Mouse (Mus musculus) intestine, postnatal 0 days (tissue): ENCODE measurements around the gene Shank2. TPM values are rescaled to one million over a fixed set of nuclear protein-coding genes. Genes with fewer than 3 reads are reported as not detected.
A peak's percentile ranks its signal among the peaks of the same experiment; 100 is the strongest.

Source experiments
- ATAC-seq: fragments of 200-750 bp; cut with Nextera tagmentation; 2 replicates; pipeline ENCODE4 v1.8.0; 2017; ENCODE audit warnings: mild to moderate bottlenecking, moderate TSS enrichment, moderate library complexity
- H3K27ac ChIP-seq: fragments of 300-500 bp; sonication (generic); 2 replicates; pipeline ENCODE4 v1.5.1; 2014; ENCODE audit warnings: mild to moderate bottlenecking, low read depth, low read length, moderate library complexity
- H3K27me3 ChIP-seq: fragments of 300-500 bp; sonication (generic); replicated peaks from 2 replicates; pipeline ENCODE4 v1.6.1; 2014; ENCODE audit warnings: low read length, mixed read lengths; ENCODE audit not compliant: control insufficient read depth, insufficient read depth
- H3K36me3 ChIP-seq: fragments of 300-500 bp; sonication (generic); 2 replicates; pipeline ENCODE4 v1.6.1; 2014; ENCODE audit warnings: mild to moderate bottlenecking, moderate library complexity; ENCODE audit not compliant: control insufficient read depth, insufficient read depth
- H3K4me1 ChIP-seq: fragments of 300-500 bp; sonication (generic); replicated peaks from 2 replicates; pipeline ENCODE4 v1.6.1; 2014; ENCODE audit warnings: antibody characterized with exemption, low read length, mixed read lengths; ENCODE audit not compliant: control insufficient read depth, insufficient read depth
- H3K4me2 ChIP-seq: fragments of 300-500 bp; sonication (generic); replicated peaks from 2 replicates; pipeline ENCODE4 v1.6.1; 2014; ENCODE audit warnings: low read depth, mild to moderate bottlenecking, moderate library complexity
- H3K4me3 ChIP-seq: fragments of 300-500 bp; sonication (generic); 2 replicates; pipeline ENCODE4 v1.5.1; 2014; ENCODE audit warnings: low read depth, low read length
- H3K9ac ChIP-seq: fragments of 300-500 bp; sonication (generic); 2 replicates; pipeline ENCODE4 v1.6.1; 2014; ENCODE audit warnings: mild to moderate bottlenecking, low read depth, low read length
- H3K9me3 ChIP-seq: fragments of 300-500 bp; sonication (generic); 2 replicates; pipeline ENCODE4 v1.6.1; 2016; ENCODE audit warnings: mixed run types; ENCODE audit not compliant: control insufficient read depth
- CTCF ChIP-seq: sonication (generic); IDR thresholded peaks from 2 replicates; pipeline ENCODE4 v1.5.1; 2016; ENCODE audit warnings: low read depth, mild to moderate bottlenecking, control low read depth, antibody characterized with exemption, moderate library complexity
- WGBS: fragments of 180-500 bp; shearing (Covaris S2); extraction: QIAGEN DNeasy Blood & Tissue Kit; methylation state at CpG from one replicate; pipeline ENCODE4 v1.1.7; 2014; 5-methylcytosine and 5-hydroxymethylcytosine counted together
- polyA plus RNA-seq: library from polyadenylated mRNA; unstranded; fragments of >200 nt; fragmentation: Nextera tagmentation; extraction: Ambion mirVana; gene quantifications from 2 replicates; pipeline ENCODE4 v1.2.1, GENCODE M21; 2015

Shank2 gene
- polyA plus RNA-seq, 1 experiment from 2014 or later = 0.74 TPM

- peak; percentile 12; the same call in 1 of the 2 replicates for ATAC-seq
- no peak overlapping the region for H3K9ac ChIP-seq
These were observed 424.9 kb downstream of the Shank2 start for GRCm38 (mm10) chr7:144426594-144426993.

GRCm38 (mm10) chr7:144427460-144427859 is 425.7 kb downstream of the Shank2 start:
- Histone ChIP-seq H3K9ac (no peak overlapping the region), H3K4me1 (no peaks in the 10 kb centered on the region), H3K9me3 (no peaks in the 10 kb centered on the region), H3K27ac (no peak overlapping the region), H3K4me3 (no peak overlapping the region), H3K4me2 (no peak overlapping the region), H3K36me3 (no peaks in the 10 kb centered on the region), H3K27me3 (no peaks in the 10 kb centered on the region)
- ATAC-seq = no peak
- WGBS = 92% methylated on average over 3 of the region's 3 CpGs
- peak; percentile 64 for TF ChIP-seq CTCF

More at GRCm38 (mm10) chr7:144426594-144426993, 424.9 kb downstream of the Shank2 start:
- Histone ChIP-seq H3K4me1 (no peaks in the 10 kb centered on the region), H3K4me2 (no peak overlapping the region), H3K4me3 (no peak overlapping the region), H3K36me3 (no peaks in the 10 kb centered on the region), H3K27me3 (no peaks in the 10 kb centered on the region), H3K27ac (no peak overlapping the region), H3K9me3 (no peaks in the 10 kb centered on the region)
- no peak for TF ChIP-seq CTCF
- 78% methylated on average over 3 of the region's 3 CpGs for WGBS

GRCm38 (mm10) chr7:144432920-144433319 is 431.2 kb downstream of the Shank2 start:
- Histone ChIP-seq H3K27ac (no peak overlapping the region), H3K9ac (no peak overlapping the region), H3K4me3 (no peak overlapping the region), H3K36me3 (peaks cover 22% of the 10 kb centered on the region), H3K27me3 (no peaks in the 10 kb centered on the region), H3K4me2 (no peak overlapping the region), H3K4me1 (no peaks in the 10 kb centered on the region), H3K9me3 (no peaks in the 10 kb centered on the region)
- no peak for TF ChIP-seq CTCF
- WGBS = 49% methylated on average over 2 of the region's 2 CpGs
- no peak for ATAC-seq

GRCm38 (mm10) chr7:144438811-144439210 is 437.1 kb downstream of the Shank2 start:
- WGBS = 92% methylated on average over 7 of the region's 7 CpGs
- no peak overlapping the region for H3K4me2 ChIP-seq
- peaks cover 78% of the 10 kb centered on the region for H3K36me3 ChIP-seq
- no peak overlapping the region for H3K4me3 ChIP-seq
- no peaks in the 10 kb centered on the region for H3K9me3 ChIP-seq
- ATAC-seq = no peak
- TF ChIP-seq CTCF = no peak
- no peak overlapping the region for H3K9ac ChIP-seq
- no peaks in the 10 kb centered on the region for H3K27me3 ChIP-seq
- H3K4me1 ChIP-seq = no peaks in the 10 kb centered on the region
- H3K27ac ChIP-seq = no peak overlapping the region

- no peak for ATAC-seq
- H3K9me3 ChIP-seq = no peaks in the 10 kb centered on the region
These were observed 439.7 kb downstream of the Shank2 start for GRCm38 (mm10) chr7:144441466-144441865.

GRCm38 (mm10) chr7:144441976-144442375 is 440.2 kb downstream of the Shank2 start:
- H3K9ac ChIP-seq = no peak overlapping the region
- no peak overlapping the region for H3K27ac ChIP-seq
- no peaks in the 10 kb centered on the region for H3K9me3 ChIP-seq
- no peaks in the 10 kb centered on the region for H3K4me1 ChIP-seq
- no peak for ATAC-seq
- peaks cover 91% of the 10 kb centered on the region for H3K36me3 ChIP-seq
- H3K27me3 ChIP-seq = no peaks in the 10 kb centered on the region
- TF ChIP-seq CTCF = no peak
- 92% methylated on average over 4 of the region's 4 CpGs for WGBS
- no peak overlapping the region for H3K4me3 ChIP-seq
- H3K4me2 ChIP-seq = no peak overlapping the region

More at GRCm38 (mm10) chr7:144441466-144441865, 439.7 kb downstream of the Shank2 start:
- H3K4me3 ChIP-seq = no peak overlapping the region
- H3K4me1 ChIP-seq = no peaks in the 10 kb centered on the region
- no peak overlapping the region for H3K4me2 ChIP-seq
- H3K27ac ChIP-seq = no peak overlapping the region
- WGBS = 91% methylated on average over 11 of the region's 11 CpGs
- no peak for TF ChIP-seq CTCF
- peaks cover 95% of the 10 kb centered on the region for H3K36me3 ChIP-seq
- no peak overlapping the region for H3K9ac ChIP-seq
- H3K27me3 ChIP-seq = no peaks in the 10 kb centered on the region

GRCm38 (mm10) chr7:144444788-144445187 is 443.1 kb downstream of the Shank2 start:
- Histone ChIP-seq H3K36me3 (peaks cover 91% of the 10 kb centered on the region), H3K27me3 (no peaks in the 10 kb centered on the region), H3K4me2 (no peak overlapping the region), H3K9ac (no peak overlapping the region), H3K4me1 (no peaks in the 10 kb centered on the region), H3K9me3 (no peaks in the 10 kb centered on the region), H3K4me3 (no peak overlapping the region), H3K27ac (no peak overlapping the region)
- TF ChIP-seq CTCF = no peak
- 88% methylated on average over 7 of the region's 7 CpGs for WGBS
- ATAC-seq = no peak
